ENCODE assay signal across 11 mouse cellular contexts in genomic region chr13:12283826-12284225, GRCm38 (mm10). TPM values are rescaled to one million over a fixed set of nuclear protein-coding genes. Genes with fewer than 3 reads are reported as not detected.
DNase-seq lines count a peak whose midpoint lies in the region; ATAC-seq lines count a peak whose summit lies in the region.
"Had no signal": no experiment of that assay in that cellular context is flagged by ENCODE, and none has a peak within 500 bp of the region (broad histone marks: within the 10 kb centered on the region; RNA-seq: fewer than 3 reads in every experiment).

No protein-coding gene starts in this region.

- no peaks in the 10 kb centered on the region for H3K9me3 ChIP-seq in kidney, embryonic 15.5 days (replicated peaks)
- H3K9me3 ChIP-seq: limb, embryonic 15.5 days had no signal

- no peaks in the 10 kb centered on the region for H3K27me3 ChIP-seq in kidney, embryonic 15.5 days
- H3K27me3 ChIP-seq: CH12.LX; limb, embryonic 15.5 days had no signal

- H3K4me2 ChIP-seq in kidney, embryonic 15.5 days = no peak overlapping the region
- H3K4me2 ChIP-seq: limb, embryonic 15.5 days had no signal

- H3K4me1 ChIP-seq in kidney, embryonic 15.5 days = no peaks in the 10 kb centered on the region
- H3K4me1 ChIP-seq: limb, embryonic 15.5 days had no signal

- H3K36me3 ChIP-seq in kidney, embryonic 15.5 days = no peaks in the 10 kb centered on the region
- H3K36me3 ChIP-seq: limb, embryonic 15.5 days had no signal

- no peak overlapping the region for H3K9ac ChIP-seq in kidney, embryonic 15.5 days
- H3K9ac ChIP-seq: limb, embryonic 15.5 days had no signal

- H3K27ac ChIP-seq in kidney, embryonic 15.5 days = no peak overlapping the region
- H3K27ac ChIP-seq: limb, embryonic 15.5 days had no signal

- intact Hi-C loops in heart, postnatal 36 days (cut with DNase I) = no loop called here
- intact Hi-C loops in left cerebral cortex, postnatal 4 days (cut with DNase I) = no loop called here

- H3K4me3 ChIP-seq in kidney, embryonic 15.5 days (replicated peaks) = no peak overlapping the region
- H3K4me3 ChIP-seq: erythroblast, embryonic 14.5 days; limb, embryonic 15.5 days had no signal

- 87% methylated on average over 3 of the region's 3 CpGs for WGBS in kidney, embryonic 15.5 days

- no peak for ATAC-seq in kidney, embryonic 15.5 days (replicated peaks; ENCODE audit: low FRiP score)

- DNase-seq in kidney, adult 9 months = peak; percentile 64
- DNase-seq in adrenal gland, adult 2 months = peak; percentile 82
- peak; percentile 66 for DNase-seq in heart, adult 8-10 months (ENCODE audit: low spot score)
- DNase-seq in heart, postnatal 36 days = peak; percentile 32 to 33
- DNase-seq in ovary, postnatal 36 days (ENCODE audit: low spot score) = no peak
- no peak for DNase-seq in embryo, embryonic 10 days (ENCODE audit: low spot score)
- DNase-seq in left cerebral cortex, postnatal 4 days = no peak

RNA-seq across cellular contexts. Expression of gene Mtr, which starts 25.9 kb away (rescaled TPM):
- 13.7 and 15.0 TPM in 2 replicates for polyA plus RNA-seq in kidney, embryonic 15.5 days (2015; fragmentation: Nextera tagmentation; extraction: Ambion mirVana)
- total RNA-seq in adrenal gland, adult 2 months (2021) = 10 to 100 TPM; 16.1 to 21.4 TPM
- polyA plus RNA-seq in adrenal gland, adult 2 months (2012; rRNA removed) = 5.9 and 6.3 TPM in 2 replicates
- 100 to 1,000 TPM in 2 of 4 experiments, 10 to 100 TPM in 2; 78.6 to 124 (median 104) TPM for total RNA-seq in heart, adult 8-10 months (2022)
- 100 to 1,000 TPM in 1 of 2 experiments, 10 to 100 TPM in 1; 59.9 to 102 TPM for total RNA-seq in heart, postnatal 36 days (2021)
- 10 to 100 TPM; 14.4 to 14.7 TPM for total RNA-seq in left cerebral cortex, postnatal 4 days (2021)

RNA-seq across cellular contexts. Expression of gene Actn2, which starts 56.7 kb away (rescaled TPM):
- 21.0 and 36.4 TPM in 2 replicates for polyA plus RNA-seq in kidney, embryonic 15.5 days (2015; fragmentation: Nextera tagmentation; extraction: Ambion mirVana)
- total RNA-seq in adrenal gland, adult 2 months (2021) = under 1 TPM; 0.35 to 0.97 TPM
- 0.28 and 0.31 TPM in 2 replicates for polyA plus RNA-seq in adrenal gland, adult 2 months (2012; rRNA removed)
- 1,000 to 10,000 TPM; 1,621 to 2,329 (median 1,848) TPM for total RNA-seq in heart, adult 8-10 months (2022)
- 1,000 to 10,000 TPM; 1,744 to 1,878 TPM for total RNA-seq in heart, postnatal 36 days (2021)
- 10 to 100 TPM; 12.3 to 15.2 TPM for total RNA-seq in left cerebral cortex, postnatal 4 days (2021)
- total RNA-seq: CH12.LX had no signal
- polyA plus RNA-seq: erythroblast, embryonic 14.5 days had no signal

Comparison
In these comparisons a context has a peak if more than half of its experiments do, and no peak if none do; other contexts are left out.
1. DNase-seq: peak in kidney, adult 9 months (single experiment), adrenal gland, adult 2 months (single experiment), heart, adult 8-10 months (single experiment) and heart, postnatal 36 days (2 of 2); none in ovary, postnatal 36 days (single experiment), embryo, embryonic 10 days (single experiment) and left cerebral cortex, postnatal 4 days (single experiment).
2. RNA of gene Actn2, which starts 56.7 kb away (total RNA-seq): 1,621 to 2,329 TPM in heart, adult 8-10 months and 1,744 to 1,878 TPM in heart, postnatal 36 days; 12.3 to 15.2 TPM in left cerebral cortex, postnatal 4 days and 0.35 to 0.97 TPM in adrenal gland, adult 2 months; every median in the first group is over 100 times any median in the second.